Mouse (Mus musculus) adrenal gland, adult (tissue): ENCODE data around the gene Immp2l.

ENCODE experiments used
- DNase-seq, 2 experiments: peaks; one replicate each; pipeline ENCODE4 v3.0.0; 2022 to 2023; ENCODE audit warnings: low spot score in 1 of 2; ENCODE audit not compliant: inconsistent age in 2 of 2

Immp2l gene

GRCm38 (mm10) chr12:41500049-41500820, 476.3 kb downstream of the Immp2l start:
- no peak for DNase-seq

- no peak for DNase-seq
Observed at GRCm38 (mm10) chr12:41508610-41509009, 484.7 kb downstream of the Immp2l start.

- DNase-seq = peak in 1 of 2 experiments; percentile 65
Observed at GRCm38 (mm10) chr12:41510588-41510987, 486.7 kb downstream of the Immp2l start.

DNA sequence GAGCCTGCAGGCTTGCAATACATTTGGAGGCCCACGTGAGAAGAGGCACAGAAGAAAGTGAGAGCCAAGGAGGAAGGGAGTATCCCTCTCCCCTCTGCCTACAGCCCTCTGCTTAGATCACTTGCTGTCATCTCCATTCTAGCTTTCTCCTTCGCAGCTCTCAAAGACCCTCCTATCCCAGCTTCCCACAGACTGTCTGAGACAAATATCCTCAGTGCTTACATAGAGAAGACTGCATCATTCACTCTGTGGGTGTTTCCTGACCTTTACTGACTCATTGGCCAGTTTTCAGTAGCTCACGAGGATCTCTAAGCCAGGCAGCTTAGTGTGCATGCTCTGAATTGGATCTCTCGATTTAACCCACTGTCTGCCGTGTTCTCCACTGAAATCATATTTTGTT, 495.0 kb downstream of the Immp2l start:
- peak; percentile 40 to 80 for DNase-seq

DNA sequence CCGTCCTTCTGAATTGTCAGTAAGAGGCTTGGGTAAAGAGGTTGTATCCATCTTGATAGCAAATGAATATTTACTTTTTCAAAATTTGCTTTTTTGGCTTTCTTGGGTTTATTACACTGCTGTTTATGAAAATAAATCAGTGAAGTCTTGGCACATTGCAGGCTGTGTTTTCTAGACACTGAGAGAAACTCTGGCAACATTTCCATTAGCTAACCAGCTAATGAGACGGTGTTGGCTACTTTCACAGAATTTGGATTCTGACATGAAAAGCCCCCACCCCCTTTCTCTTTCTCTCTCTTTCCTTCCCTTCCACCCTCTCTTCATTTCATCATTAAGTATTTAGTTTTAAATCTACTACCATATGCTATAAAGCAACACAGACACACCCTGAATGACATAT, 496.4 kb downstream of the Immp2l start:
- no peak for DNase-seq

DNA sequence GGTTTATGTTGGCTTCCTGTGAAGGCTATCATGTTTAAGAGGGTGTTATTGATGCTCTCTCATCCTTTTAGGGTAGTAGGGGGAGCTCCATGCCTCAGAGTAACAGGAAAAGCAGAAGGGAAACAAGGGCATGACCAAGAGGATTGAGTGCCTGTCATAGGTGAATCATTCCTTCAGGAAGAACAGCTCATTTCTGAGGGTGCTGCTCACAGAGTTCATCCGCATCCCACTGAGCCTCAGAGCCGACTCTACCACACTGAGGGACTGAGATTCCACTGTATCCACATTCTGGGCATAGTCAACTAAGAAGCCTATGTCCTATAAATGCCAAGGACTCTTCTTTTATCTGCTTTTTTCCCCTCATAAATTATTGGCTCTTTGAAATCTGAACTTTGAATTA, 497.8 kb downstream of the Immp2l start:
- DNase-seq = peak; percentile 66 to 78

DNA sequence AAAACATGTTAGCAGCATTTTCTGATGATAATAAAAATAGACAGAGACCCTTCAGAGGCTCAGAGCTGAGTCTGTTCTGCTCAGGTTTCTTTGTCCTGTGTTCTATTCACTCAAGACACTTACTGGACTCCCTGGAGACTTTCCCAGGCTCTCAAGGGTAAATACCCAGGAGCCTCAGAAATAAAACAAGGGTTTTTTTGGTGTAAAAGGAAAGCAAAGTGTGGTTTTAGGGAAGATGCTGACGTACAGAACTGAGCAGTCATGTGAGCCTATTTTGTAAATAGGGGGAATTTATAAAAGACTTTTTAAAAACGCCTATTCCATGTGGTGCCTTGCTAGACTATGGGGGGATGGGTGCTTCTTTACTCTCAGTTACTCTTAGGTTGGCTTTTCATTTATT, 502.8 kb downstream of the Immp2l start:
- no peak for DNase-seq

DNA sequence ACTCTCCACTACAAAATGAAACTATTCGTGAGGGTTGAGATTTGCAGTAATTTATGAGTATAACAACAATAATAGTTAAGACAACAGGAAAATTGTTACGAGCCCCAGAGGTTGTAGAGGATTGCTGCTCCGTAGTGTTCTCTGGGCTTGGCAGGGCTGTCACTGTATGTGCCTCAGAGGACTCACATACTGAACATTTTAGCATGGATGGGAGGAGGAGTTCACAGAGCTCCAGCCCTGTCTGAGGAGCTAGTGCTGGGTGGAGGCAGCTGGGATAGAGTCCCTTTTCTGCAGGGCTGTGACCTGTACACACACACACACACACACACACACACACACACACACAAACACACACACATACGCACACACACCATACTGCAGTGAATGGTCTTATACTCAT, 504.5 kb downstream of the Immp2l start:
- no peak for DNase-seq

DNA sequence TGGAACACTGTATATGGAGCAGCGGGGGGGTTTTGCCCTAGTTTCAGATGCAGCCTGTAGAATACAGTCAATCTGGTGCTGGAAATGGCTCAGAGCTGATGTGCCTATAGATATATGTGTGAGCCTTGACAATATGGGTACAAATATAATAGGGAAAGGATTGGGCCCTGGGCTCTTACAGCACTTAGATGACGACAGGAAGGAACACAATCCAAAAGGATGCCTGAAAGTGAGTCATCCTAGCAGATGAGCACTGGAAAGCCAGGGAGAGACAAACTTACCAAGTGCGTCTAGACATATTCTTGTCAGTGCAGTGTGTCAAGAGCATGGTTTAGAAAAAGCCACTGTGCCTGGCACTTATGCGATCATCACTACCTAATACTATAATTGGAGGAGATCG, 516.1 kb downstream of the Immp2l start:
- DNase-seq = no peak

- DNase-seq = no peak
Observed at GRCm38 (mm10) chr12:41551578-41551977, 527.7 kb downstream of the Immp2l start.

DNA sequence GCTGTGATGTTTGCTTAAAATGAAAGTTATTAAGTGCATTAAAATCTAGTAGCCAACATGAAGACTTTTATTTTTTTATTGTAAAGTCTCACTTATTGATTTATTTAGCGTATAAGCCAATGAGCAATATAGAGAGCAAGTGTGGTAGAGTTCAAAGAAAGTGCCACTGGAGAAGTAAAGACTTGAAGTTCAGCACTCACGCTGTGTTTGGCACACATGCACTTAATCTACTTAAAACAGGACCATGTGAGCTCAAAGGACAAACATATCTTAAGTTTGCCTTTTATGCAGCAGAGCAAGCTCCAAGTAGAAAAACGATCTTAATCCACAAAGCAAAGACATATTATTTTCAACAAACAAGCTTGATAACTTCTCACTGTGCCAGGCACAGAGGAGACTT, 533.9 kb downstream of the Immp2l start:
- DNase-seq = no peak

DNA sequence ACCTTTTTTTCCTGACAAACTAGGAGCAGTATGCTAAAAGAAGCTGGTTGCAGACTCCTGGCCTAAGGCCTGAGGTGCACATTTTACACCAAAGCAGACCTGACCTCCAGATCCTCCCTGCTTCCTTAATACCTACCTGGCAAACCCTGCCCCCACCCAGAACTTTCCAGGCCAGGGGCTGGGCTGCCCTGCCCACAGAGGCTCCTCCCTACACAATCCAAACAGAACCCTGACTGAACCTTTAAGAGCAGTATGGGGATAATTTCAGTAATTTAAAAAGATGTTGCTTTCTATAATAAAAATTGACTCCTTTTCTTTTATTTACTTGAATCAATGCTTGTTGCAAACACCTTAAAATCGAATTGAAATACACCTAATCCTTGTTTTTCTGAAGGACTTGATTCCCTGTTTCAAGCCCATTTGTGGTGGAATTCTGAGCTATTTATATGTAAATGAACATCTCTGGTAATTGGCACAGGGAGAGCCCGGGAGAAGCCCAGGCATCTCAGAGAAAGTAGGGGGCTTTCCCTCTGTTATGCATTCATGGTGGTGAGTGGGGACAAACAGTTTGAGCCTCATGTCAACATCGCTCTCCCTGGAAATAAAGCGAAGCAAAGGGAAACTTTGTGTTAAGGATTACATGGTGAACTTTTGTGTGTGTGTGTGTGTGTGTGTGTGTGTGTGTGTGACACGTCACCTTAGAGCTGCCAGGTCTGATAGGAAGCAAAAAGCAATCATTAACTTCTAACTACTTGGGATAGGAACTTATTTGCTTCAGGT, 535.3 kb downstream of the Immp2l start:
- no peak for DNase-seq

DNA sequence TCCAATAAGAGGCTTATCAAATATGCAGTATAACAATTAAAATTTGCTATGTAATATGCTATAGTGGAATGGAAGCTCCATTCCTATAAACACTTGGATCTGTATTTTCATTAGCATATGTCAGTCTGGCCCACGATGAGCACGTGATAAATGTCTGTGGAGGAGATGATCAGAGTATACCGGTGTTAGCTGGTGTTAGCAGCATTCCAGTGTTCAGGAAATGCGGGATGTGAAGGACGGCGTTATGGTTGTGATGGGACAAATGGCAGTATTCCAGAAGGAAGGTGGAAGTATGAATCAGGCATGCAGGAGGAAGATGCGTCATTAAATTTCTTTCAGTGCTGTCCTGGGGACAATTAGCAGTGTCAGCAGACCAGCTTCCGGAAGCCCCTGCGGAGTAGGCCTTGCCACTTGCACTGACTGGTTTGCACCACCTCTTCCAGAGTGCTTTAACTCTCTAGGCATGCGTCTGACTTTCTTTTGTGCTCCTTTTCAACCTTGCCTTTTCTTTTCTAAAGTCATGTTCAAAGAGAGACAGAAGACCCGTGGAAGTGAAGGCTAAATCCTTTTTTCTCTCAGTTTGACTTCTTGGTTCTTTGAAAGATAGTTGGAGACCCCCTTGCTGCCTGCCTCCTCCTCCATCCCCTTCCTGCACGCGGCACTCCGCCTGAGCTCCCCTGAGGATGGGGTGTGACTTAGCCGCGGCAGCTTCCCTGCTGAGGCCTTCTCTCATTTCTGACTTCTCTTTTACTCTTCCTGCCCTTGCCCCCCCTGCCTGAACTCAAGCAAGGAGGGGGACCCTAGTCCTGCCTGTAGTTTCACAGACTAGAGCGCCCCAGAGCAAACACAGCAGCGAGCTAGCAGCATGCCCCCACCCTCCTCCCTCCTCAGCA, 541.9 kb downstream of the Immp2l start:
- peak; percentile 21 to 66 for DNase-seq

DNA sequence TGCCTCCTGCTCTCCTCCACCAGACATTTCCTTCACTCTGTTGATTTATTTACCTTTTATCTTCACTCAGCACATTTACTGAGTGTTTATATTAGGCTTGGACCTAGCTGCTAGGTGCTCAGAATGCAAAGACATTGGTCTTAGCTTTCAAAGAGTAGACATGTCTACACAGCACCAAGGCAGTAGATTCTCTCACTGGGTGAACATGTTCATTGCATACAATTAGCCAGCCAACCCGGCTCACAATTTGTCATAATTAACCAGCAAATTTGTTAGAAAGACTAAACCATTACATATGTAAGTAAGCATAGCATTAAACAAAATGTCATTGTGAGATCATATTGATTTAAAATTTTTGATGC, 542.5 kb downstream of the Immp2l start:
- DNase-seq = no peak

DNA sequence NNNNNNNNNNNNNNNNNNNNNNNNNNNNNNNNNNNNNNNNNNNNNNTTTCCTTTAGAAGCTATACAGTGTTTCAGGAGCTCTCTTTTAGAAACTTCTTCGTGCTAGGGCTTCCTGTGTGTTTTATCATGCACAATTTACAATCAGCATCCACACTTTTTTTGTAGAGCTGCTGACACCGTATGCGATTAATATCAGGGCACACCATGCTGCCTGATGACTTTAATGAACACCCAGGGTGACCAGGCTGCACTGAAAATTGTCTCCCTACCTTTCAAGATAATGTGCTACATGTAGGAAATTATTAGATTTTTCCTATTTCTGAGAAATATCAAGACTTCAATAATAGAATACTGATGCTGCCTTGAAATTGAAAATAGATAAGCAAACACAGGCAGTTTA, 549.9 kb downstream of the Immp2l start:
- no peak for DNase-seq

DNA sequence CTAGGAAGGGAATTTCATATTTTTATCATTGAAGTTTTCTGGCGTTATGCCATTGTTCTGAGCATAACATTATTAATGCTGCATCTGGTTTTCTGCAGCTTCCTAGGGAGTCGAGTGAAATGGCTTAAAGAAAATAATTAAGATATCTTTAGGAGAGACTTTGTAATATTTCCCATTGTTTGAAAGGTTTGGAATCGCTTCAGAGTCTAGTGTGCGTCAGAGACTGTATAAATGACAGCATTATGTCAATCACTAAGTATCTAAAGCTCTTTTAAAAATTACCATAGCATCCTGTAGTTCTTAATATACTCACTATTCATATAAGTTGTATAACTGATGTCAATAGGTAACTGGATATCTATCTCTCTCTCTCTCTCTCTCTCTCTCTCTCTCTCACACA, 551.3 kb downstream of the Immp2l start:
- no peak for DNase-seq

DNA sequence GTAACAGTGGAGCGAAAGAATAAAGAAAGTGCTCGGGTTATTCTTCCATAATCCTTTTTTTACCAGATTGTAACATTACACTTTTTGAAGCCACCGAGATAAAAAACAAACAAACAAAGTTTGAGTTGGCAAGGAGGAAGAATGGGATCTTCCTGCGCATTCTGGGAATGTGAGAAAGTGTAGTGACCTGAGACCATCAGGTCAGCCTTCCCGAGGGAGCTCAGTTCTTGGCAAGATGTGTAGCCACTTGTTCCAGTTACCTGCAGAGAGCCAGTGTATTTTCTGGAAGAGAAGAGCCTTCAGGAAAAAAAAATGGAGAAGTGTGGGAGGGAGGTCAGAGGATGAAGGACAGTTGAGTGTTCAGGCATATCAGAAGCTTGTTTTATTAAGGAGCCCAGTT, 569.5 kb downstream of the Immp2l start:
- no peak for DNase-seq

DNA sequence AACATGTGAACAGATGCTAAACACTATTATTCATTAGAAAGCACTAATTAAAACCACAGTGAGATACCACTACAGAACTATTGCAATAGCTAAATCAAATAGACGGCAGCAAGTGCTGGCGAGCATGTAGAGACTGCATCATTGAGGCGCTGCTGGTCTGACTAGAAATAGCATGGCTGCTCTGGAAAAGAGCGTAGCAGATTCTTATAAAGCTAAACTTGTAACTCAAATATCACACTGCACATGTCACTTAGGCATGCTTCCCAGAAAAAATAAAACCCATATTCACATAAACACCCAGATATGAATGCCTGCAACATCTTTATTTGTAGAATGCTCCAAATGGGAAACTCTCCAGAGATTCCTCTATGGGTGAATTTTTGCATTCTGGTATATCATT, 570.1 kb downstream of the Immp2l start:
- no peak for DNase-seq

GRCm38 (mm10) chr12:41615271-41615670, 591.4 kb downstream of the Immp2l start:
- no peak for DNase-seq

DNA sequence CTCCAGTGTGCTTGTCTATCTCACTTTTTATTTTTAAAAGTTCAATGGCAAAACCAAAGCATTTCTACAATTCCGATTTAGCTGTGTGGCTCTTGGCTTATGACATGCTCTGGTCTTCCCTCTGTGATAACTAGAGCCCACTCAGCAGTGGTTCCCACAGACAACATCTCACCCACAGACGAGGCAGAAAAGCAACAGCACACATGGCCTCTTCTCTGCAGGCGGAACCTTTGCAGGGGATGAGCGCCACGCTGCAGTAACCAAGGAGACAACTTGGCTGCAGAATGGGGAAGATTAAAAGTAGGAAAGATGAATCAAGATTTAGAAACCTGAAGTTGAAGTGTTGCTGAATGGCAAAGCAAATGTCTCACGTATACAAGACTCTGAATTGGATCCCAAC, 597.5 kb downstream of the Immp2l start:
- DNase-seq = no peak

- no peak for DNase-seq
Observed at GRCm38 (mm10) chr12:41643262-41643661, 619.4 kb downstream of the Immp2l start.
